Mouse (Mus musculus): ENCODE results near the gene Zscan20. TPM values are rescaled to one million over a fixed set of nuclear protein-coding genes. Genes with fewer than 3 reads are reported as not detected.

Gene Zscan20
- 1 to 10 TPM; 3.9 to 5.1 TPM for total RNA-seq (2021)
- 1.4 and 1.6 TPM in 2 replicates for polyA plus RNA-seq (2012; rRNA removed)
- long read RNA-seq, result 0 reads

- peak; percentile 98 for DNase-seq
These were observed at the start of gene Zscan20 for GRCm38 (mm10) chr4:128609925-128610402. TSS of gene Zscan20 (minus strand) at chr4:128610098.

- DNase-seq, result no peak
These were observed 45.5 kb upstream of the Zscan20 start for GRCm38 (mm10) chr4:128655446-128655845.

- DNase-seq, result peak; percentile 96
These were observed 44.8 kb upstream of the Zscan20 start, which contains the start of gene Phc2 for GRCm38 (mm10) chr4:128654505-128655381. TSS of gene Phc2 (plus strand) at chr4:128654702.

- DNase-seq, result peak; percentile 59
These were observed 42.8 kb upstream of the Zscan20 start for GRCm38 (mm10) chr4:128652584-128653298.

GRCm38 (mm10) chr4:128651530-128651929 is 41.6 kb upstream of the Zscan20 start:
- no peak for DNase-seq

- no peak for DNase-seq
These were observed 38.8 kb upstream of the Zscan20 start for GRCm38 (mm10) chr4:128648567-128649255.

DNA sequence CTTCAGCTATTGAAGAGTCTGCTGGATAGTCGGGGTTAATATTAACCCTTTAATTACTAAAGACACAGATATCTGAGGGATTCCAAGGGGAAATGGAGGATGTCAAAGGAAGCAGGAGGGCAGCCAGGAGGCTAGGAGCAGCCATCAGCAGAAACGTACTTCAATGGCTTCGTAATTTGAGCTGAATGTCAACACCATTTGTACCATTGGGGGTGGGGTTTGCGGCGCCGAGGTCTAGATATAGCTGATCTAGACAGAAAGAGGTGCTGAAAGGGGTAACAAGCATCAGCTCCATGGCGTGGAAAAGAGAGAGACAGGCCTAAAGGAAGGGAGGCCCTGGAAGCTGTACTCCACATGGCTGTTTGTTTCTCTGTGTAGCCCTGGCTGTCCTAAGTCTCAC is 36.9 kb upstream of the Zscan20 start:
- DNase-seq, result no peak

GRCm38 (mm10) chr4:128645896-128646295 is 36.0 kb upstream of the Zscan20 start:
- DNase-seq, result no peak

- DNase-seq, result no peak
These were observed 32.1 kb upstream of the Zscan20 start for GRCm38 (mm10) chr4:128641766-128642717.

DNA sequence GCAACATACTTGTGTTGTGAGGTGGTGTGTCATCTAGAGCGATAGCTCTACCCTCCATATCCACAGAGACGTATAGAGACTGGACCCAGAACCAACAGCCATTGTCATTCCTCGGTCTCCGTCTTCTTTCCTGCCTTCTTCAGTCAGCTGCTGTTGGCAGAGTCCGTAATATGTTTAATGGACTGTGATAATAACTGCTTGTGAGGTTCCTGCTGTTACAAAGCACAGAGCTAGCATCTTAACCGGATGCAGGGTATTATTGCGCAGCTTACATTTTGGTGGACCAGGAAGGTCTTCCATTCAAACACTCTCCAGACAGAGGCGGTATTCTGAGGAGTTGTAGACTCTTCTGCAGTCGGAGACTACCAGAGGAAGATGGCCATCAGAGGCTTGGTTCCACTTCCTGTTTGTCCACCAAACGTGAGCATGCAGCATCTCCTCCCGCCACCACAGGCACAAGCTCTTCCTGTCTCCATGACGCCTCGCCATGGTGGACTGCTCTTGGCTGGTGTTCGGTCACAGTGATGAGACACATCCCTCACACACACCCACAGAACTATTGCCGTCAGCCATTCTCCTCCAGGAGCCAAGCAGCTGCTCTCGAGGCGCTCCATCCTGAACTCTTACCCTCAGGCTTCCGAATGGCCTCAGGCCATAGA is 28.5 kb upstream of the Zscan20 start:
- no peak for DNase-seq

DNA sequence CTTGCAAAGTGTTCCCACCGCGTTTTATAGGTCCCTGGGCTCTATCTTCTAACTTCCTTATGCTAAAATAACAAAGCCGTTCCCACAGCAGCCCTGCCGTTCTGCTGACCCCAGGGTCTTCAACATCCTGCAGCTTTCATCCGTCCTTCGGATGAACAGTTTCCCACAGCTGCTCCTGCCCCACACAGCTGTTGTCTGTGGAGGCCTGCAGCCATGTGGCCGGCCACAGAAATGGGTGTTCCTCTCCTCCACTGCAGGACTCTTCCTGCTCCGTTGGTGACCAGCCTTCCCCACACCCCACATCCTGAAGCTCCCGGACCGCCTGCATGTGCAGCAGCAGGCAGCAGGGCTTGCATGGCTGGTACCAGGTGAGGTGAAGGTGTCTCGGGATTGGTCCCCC is 27.4 kb upstream of the Zscan20 start:
- DNase-seq, result no peak

- DNase-seq, result peak; percentile 41
These were observed 26.1 kb upstream of the Zscan20 start for GRCm38 (mm10) chr4:128635894-128636585.

DNA sequence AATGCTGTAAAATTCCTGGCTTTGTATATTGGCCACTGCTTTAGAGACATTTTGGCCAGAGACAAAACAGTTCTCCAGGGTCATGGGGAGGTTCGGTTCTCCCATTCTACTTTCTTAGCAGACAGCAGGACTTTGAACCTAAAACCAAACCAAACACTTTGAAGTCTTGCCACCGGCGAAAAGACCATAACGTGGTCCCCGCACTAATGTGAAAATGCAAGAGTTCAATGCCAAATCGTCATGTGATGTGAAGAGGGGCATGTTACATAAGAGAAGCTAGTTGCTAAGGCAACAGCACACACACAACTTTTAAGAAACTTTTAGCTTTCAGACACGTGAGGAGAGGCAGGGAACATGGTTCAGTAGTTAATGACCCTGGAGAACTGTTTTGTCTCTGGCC is 25.6 kb upstream of the Zscan20 start:
- DNase-seq, result peak; percentile 38

DNA sequence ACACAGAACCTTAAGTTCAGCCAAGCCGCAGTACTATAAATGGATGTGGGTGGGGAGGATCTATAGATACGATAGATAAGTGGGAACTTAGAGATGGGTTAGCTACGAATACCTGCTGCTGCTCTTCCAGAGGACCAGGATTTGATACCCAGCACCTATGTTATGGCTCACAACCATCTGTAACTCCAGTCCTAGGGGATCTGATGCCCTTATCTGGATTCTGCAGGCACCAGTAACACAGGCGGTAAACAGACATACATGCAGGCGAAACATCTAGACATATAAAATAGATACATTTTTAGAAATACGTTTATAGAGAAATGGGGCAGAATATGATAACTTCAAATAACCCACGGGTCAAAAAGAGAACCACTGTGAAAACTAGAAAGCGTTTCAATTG is 11.2 kb upstream of the Zscan20 start:
- DNase-seq, result no peak

DNA sequence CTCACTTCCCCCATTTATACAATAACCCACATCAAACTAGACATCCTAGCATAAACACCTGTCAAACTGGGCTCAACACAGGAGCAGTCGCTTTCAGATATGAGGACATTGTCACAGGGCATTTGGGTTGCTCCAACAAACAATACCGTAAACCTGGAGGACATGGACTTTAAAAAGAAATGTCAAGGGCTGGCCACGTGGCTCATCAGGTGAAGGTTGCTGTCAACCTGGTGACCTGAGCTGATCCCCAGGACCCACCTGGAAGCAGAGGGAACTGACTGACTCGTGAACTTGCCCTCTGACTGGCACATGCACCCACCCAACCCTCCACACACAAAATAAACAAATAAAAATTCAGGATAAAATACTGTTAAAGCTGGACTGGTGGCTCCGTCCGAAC is 10.7 kb upstream of the Zscan20 start:
- no peak for DNase-seq

GRCm38 (mm10) chr4:128618963-128619362 is 9.1 kb upstream of the Zscan20 start:
- DNase-seq, result no peak

DNA sequence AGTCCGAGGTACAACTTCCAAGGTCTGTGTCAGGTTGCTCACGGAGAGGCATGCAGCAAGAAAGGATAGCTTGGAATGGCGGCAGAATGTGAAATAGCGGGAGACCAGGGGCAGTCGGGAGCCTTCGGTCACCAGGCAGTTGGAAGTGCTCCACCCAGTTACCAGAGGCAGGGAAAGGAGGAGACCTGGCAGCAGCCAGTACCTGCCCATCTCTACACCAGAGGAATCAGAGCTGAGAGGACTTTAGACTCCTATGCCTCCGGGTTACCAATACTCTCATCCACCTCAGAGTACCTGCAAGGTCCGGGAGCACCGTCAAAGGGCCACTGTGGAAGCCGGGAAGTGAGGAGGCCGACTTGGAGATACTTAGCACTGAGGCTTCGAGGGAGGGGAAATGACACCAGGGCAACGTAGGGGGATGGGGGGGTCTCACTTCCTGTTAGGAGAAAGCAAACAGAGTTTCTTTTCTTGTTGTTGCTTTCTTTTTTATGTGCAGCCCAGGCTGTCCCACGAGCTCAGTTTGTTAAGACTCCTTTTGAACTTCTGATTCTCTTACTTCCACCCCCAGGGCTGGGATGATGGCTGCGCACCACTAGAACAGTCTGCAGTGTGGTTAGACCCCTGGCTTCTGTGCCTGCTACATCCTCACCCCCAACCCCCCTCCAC is 8.5 kb upstream of the Zscan20 start, which contains the start of gene Tlr12:
TSS of gene Tlr12 (minus strand) at position 374 of the 666 bp plus-strand sequence.
- DNase-seq, result no peak

DNA sequence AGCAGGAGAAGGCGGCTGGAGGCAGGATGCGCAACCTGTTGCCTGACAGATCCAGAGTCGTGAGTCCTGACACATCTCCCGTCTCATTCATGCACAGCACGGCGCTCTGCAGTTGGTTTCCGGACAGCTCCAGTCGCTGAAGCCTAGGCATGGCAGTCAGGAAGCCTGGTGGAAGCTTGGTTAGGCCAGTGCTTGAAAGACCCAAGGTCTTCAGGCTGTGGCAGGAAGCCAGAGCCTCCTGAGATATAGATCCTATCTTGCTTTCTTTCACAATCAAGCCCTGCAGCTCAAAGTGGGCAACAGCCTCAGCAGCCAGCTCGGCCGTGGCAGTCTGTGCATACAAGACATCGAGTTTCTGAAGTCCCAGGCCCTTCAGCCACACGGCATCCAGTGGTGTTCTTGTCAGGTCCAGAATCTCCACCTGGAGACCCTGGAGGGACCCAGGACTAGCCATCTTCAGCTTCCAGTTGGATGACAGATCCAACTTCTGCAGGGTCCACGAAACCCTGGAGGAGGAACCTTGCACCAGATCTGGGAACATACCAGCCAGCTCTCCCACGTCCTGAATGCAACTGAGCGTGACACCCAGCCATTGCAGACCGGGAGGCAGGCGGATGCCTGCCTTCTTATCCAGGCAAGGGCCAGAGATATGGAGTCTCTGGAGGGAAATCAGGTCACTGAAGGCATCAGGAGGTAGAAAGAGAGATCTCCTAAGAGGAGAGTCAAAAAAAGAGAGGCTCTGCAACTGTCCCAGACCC is 7.6 kb upstream of the Zscan20 start:
- no peak for DNase-seq
